ENCODE assay signal across 26 mouse cellular contexts in genomic region chr14:87346812-87347211, GRCm38 (mm10).
A peak's percentile ranks its signal among the peaks of the same experiment; 100 is the strongest.
DNase-seq lines count a peak whose midpoint lies in the region; ATAC-seq lines count a peak whose summit lies in the region.
"Had no signal": no experiment of that assay in that cellular context is flagged by ENCODE, and none has a peak within 500 bp of the region (broad histone marks: within the 10 kb centered on the region; RNA-seq: fewer than 3 reads in every experiment).

No protein-coding gene starts in this region.

- no peak overlapping the region for H3K27ac ChIP-seq in embryonic facial prominence, embryonic 11.5 days (replicated peaks; ENCODE audit: low read depth, low read length)
- H3K27ac ChIP-seq in embryonic facial prominence, embryonic 10.5 days (replicated peaks), result no peak overlapping the region
- no peak overlapping the region for H3K27ac ChIP-seq in limb, embryonic 12.5 days
- no peak overlapping the region for H3K27ac ChIP-seq in limb, embryonic 10.5 days
- H3K27ac ChIP-seq in midbrain, embryonic 13.5 days, result no peak overlapping the region
- H3K27ac ChIP-seq in midbrain, embryonic 16.5 days (ENCODE audit: low read length), result no peak overlapping the region
- H3K27ac ChIP-seq: embryonic facial prominence, embryonic 13.5 days; forebrain, embryonic 12.5 days; gastrocnemius, adult 2 months; heart, embryonic 10.5 days; heart, embryonic 13.5 days; hindbrain, embryonic 13.5 days; intestine, embryonic 15.5 days had no signal

- no peaks in the 10 kb centered on the region for H3K27me3 ChIP-seq in embryonic facial prominence, embryonic 11.5 days (ENCODE audit: control insufficient read depth, insufficient read depth, low read length)
- H3K27me3 ChIP-seq in embryonic facial prominence, embryonic 10.5 days (replicated peaks; ENCODE audit: low read depth, poor library complexity, severe bottlenecking), result no peaks in the 10 kb centered on the region
- no peaks in the 10 kb centered on the region for H3K27me3 ChIP-seq in limb, embryonic 12.5 days
- H3K27me3 ChIP-seq in limb, embryonic 10.5 days (ENCODE audit: low read depth, poor library complexity, severe bottlenecking), result no peaks in the 10 kb centered on the region
- no peaks in the 10 kb centered on the region for H3K27me3 ChIP-seq in midbrain, embryonic 13.5 days
- no peaks in the 10 kb centered on the region for H3K27me3 ChIP-seq in midbrain, embryonic 16.5 days (ENCODE audit: control insufficient read depth, insufficient read depth, low read depth, low read length)
- H3K27me3 ChIP-seq: embryonic facial prominence, embryonic 13.5 days; forebrain, embryonic 12.5 days; heart, embryonic 13.5 days; hindbrain, embryonic 13.5 days; intestine, embryonic 15.5 days had no signal

- 72% methylated on average over 3 of the region's 3 CpGs for WGBS in embryonic facial prominence, embryonic 11.5 days
- WGBS in embryonic facial prominence, embryonic 10.5 days, result 90% methylated on average over 3 of the region's 3 CpGs
- 87% methylated on average over 3 of the region's 3 CpGs for WGBS in limb, embryonic 12.5 days
- WGBS in limb, embryonic 10.5 days, result 86% methylated on average over 3 of the region's 3 CpGs
- WGBS in midbrain, embryonic 13.5 days, result 92% methylated on average over 3 of the region's 3 CpGs
- 88% methylated on average over 3 of the region's 3 CpGs for WGBS in midbrain, embryonic 16.5 days

- H3K4me2 ChIP-seq in embryonic facial prominence, embryonic 11.5 days (ENCODE audit: low read depth, low read length), result no peak overlapping the region
- no peak overlapping the region for H3K4me2 ChIP-seq in limb, embryonic 12.5 days
- H3K4me2 ChIP-seq in midbrain, embryonic 13.5 days (replicated peaks), result no peak overlapping the region
- no peak overlapping the region for H3K4me2 ChIP-seq in midbrain, embryonic 16.5 days (ENCODE audit: low read length)
- H3K4me2 ChIP-seq: embryonic facial prominence, embryonic 13.5 days; forebrain, embryonic 12.5 days; heart, embryonic 13.5 days; hindbrain, embryonic 13.5 days; intestine, embryonic 15.5 days had no signal

- H3K9ac ChIP-seq in embryonic facial prominence, embryonic 11.5 days (replicated peaks; ENCODE audit: low read length), result no peak overlapping the region
- no peak overlapping the region for H3K9ac ChIP-seq in limb, embryonic 12.5 days (replicated peaks)
- no peak overlapping the region for H3K9ac ChIP-seq in midbrain, embryonic 13.5 days (replicated peaks)
- no peak overlapping the region for H3K9ac ChIP-seq in midbrain, embryonic 16.5 days (ENCODE audit: low read depth, low read length)
- H3K9ac ChIP-seq: embryonic facial prominence, embryonic 13.5 days; forebrain, embryonic 12.5 days; forebrain, postnatal 0 days; heart, embryonic 13.5 days; hindbrain, embryonic 13.5 days; intestine, embryonic 15.5 days had no signal

- H3K9me3 ChIP-seq in embryonic facial prominence, embryonic 11.5 days (replicated peaks; ENCODE audit: control insufficient read depth, low read length), result no peaks in the 10 kb centered on the region
- no peaks in the 10 kb centered on the region for H3K9me3 ChIP-seq in embryonic facial prominence, embryonic 10.5 days
- H3K9me3 ChIP-seq in limb, embryonic 12.5 days, result no peaks in the 10 kb centered on the region
- H3K9me3 ChIP-seq in limb, embryonic 10.5 days (replicated peaks), result no peaks in the 10 kb centered on the region
- H3K9me3 ChIP-seq in midbrain, embryonic 13.5 days, result no peaks in the 10 kb centered on the region
- no peaks in the 10 kb centered on the region for H3K9me3 ChIP-seq in midbrain, embryonic 16.5 days (replicated peaks; ENCODE audit: control insufficient read depth, low read length, poor library complexity, severe bottlenecking)
- H3K9me3 ChIP-seq: embryonic facial prominence, embryonic 13.5 days; forebrain, embryonic 12.5 days; heart, embryonic 10.5 days; heart, embryonic 13.5 days; hindbrain, embryonic 13.5 days; intestine, embryonic 15.5 days had no signal

- no peaks in the 10 kb centered on the region for H3K4me1 ChIP-seq in embryonic facial prominence, embryonic 11.5 days (ENCODE audit: control insufficient read depth, insufficient read depth, low read length)
- no peaks in the 10 kb centered on the region for H3K4me1 ChIP-seq in embryonic facial prominence, embryonic 10.5 days
- H3K4me1 ChIP-seq in limb, embryonic 12.5 days (replicated peaks), result no peaks in the 10 kb centered on the region
- H3K4me1 ChIP-seq in limb, embryonic 10.5 days, result no peaks in the 10 kb centered on the region
- H3K4me1 ChIP-seq in midbrain, embryonic 13.5 days (replicated peaks), result no peaks in the 10 kb centered on the region
- no peaks in the 10 kb centered on the region for H3K4me1 ChIP-seq in midbrain, embryonic 16.5 days (ENCODE audit: control insufficient read depth, insufficient read depth, low read length)
- H3K4me1 ChIP-seq: embryonic facial prominence, embryonic 13.5 days; forebrain, embryonic 12.5 days; heart, embryonic 10.5 days; heart, embryonic 13.5 days; hindbrain, embryonic 13.5 days; intestine, embryonic 15.5 days had no signal

- no peak for DNase-seq in embryonic facial prominence, embryonic 11.5 days (ENCODE audit: low spot score)
- DNase-seq in embryonic facial prominence, embryonic 10.5 days (ENCODE audit: low spot score), result no peak
- no peak for DNase-seq in limb, embryonic 10.5 days (ENCODE audit: low spot score)
- DNase-seq: adrenal gland, adult 8-10 months; adrenal gland, postnatal 25 days; cerebellum, adult 11-12 months; cerebellum, adult 8-10 months; cerebellum, postnatal 10 days; cerebellum, postnatal 36 days; embryo, embryonic 11 days; forebrain, postnatal 0 days; gastrocnemius, adult 2 months; gastrocnemius, postnatal 14 days; heart, adult 18-20 months had no signal

- H3K36me3 ChIP-seq in embryonic facial prominence, embryonic 11.5 days (replicated peaks; ENCODE audit: control insufficient read depth, insufficient read depth, low read depth, low read length), result no peaks in the 10 kb centered on the region
- H3K36me3 ChIP-seq in embryonic facial prominence, embryonic 10.5 days (replicated peaks), result no peaks in the 10 kb centered on the region
- H3K36me3 ChIP-seq in limb, embryonic 12.5 days, result no peaks in the 10 kb centered on the region
- H3K36me3 ChIP-seq in limb, embryonic 10.5 days, result no peaks in the 10 kb centered on the region
- no peaks in the 10 kb centered on the region for H3K36me3 ChIP-seq in midbrain, embryonic 13.5 days
- H3K36me3 ChIP-seq in midbrain, embryonic 16.5 days (ENCODE audit: control insufficient read depth, insufficient read depth, low read length), result no peaks in the 10 kb centered on the region
- H3K36me3 ChIP-seq: embryonic facial prominence, embryonic 13.5 days; forebrain, embryonic 12.5 days; heart, embryonic 10.5 days; heart, embryonic 13.5 days; hindbrain, embryonic 13.5 days; intestine, embryonic 15.5 days had no signal

- ATAC-seq in embryonic facial prominence, embryonic 11.5 days (replicated peaks; ENCODE audit: insufficient number of reproducible peaks, low FRiP score, low TSS enrichment, low read depth), result peak; percentile 73
- ATAC-seq in limb, embryonic 12.5 days (ENCODE audit: insufficient number of reproducible peaks, insufficient read depth, low FRiP score, low TSS enrichment, low read depth), result peak; percentile 37; the same call in 1 of the 2 replicates
- ATAC-seq in midbrain, embryonic 13.5 days, result peak; percentile 60; the same call in 1 of the 2 replicates
- ATAC-seq in midbrain, embryonic 16.5 days, result no peak
- ATAC-seq: activated CD4-positive, CD25-positive, alpha-beta regulatory T cell, adult 4 months; forebrain, postnatal 0 days; hindbrain, embryonic 16.5 days; intestine, embryonic 15.5 days had no signal

- no peak overlapping the region for H3K4me3 ChIP-seq in embryonic facial prominence, embryonic 11.5 days (ENCODE audit: low read depth, low read length)
- no peak overlapping the region for H3K4me3 ChIP-seq in embryonic facial prominence, embryonic 10.5 days
- H3K4me3 ChIP-seq in limb, embryonic 12.5 days (replicated peaks), result no peak overlapping the region
- H3K4me3 ChIP-seq in limb, embryonic 10.5 days, result no peak overlapping the region
- no peak overlapping the region for H3K4me3 ChIP-seq in midbrain, embryonic 13.5 days (replicated peaks)
- H3K4me3 ChIP-seq in midbrain, embryonic 16.5 days (ENCODE audit: low read depth, low read length), result no peak overlapping the region
- H3K4me3 ChIP-seq: embryonic facial prominence, embryonic 13.5 days; erythroblast, embryonic 14.5 days; forebrain, embryonic 12.5 days; gastrocnemius, adult 2 months; heart, embryonic 10.5 days; heart, embryonic 13.5 days; hindbrain, embryonic 13.5 days; intestine, embryonic 15.5 days had no signal
